Mouse (Mus musculus) olfactory bulb, adult 2 months (tissue): ENCODE results near the gene Cd300e. TPM values are rescaled to one million over a fixed set of nuclear protein-coding genes. Genes with fewer than 3 reads are reported as not detected.

Experiments used
- H3K27ac ChIP-seq: fragments of 200-500 bp; 2 replicates; pipeline ENCODE4 v1.5.1; 2012; ENCODE audit warnings: low read depth, low read length; ENCODE audit not compliant: insufficient read depth
- H3K4me1 ChIP-seq: fragments of 200-500 bp; 2 replicates; pipeline ENCODE4 v1.6.1; 2012; ENCODE audit warnings: low read length; ENCODE audit not compliant: control insufficient read depth, insufficient read depth
- H3K4me3 ChIP-seq: fragments of 200-500 bp; 2 replicates; pipeline ENCODE4 v1.5.1; 2012; ENCODE audit warnings: mild to moderate bottlenecking, low read depth, low read length, moderate library complexity; ENCODE audit not compliant: insufficient read depth
- CTCF ChIP-seq: fragments of 200-500 bp; IDR thresholded peaks from 2 replicates; pipeline ENCODE4 v1.5.1; 2012; ENCODE audit warnings: low read depth, mild to moderate bottlenecking, low read length, moderate library complexity; ENCODE audit not compliant: insufficient read depth
- POLR2A ChIP-seq: fragments of 200-500 bp; IDR thresholded peaks from 2 replicates; pipeline ENCODE4 v1.6.1; 2012; ENCODE audit warnings: mild to moderate bottlenecking, low read depth, low read length, moderate library complexity; ENCODE audit not compliant: insufficient read depth
- WGBS: fragments of 180-500 bp; shearing (Covaris S2); methylation state at CpG from one replicate; pipeline ENCODE4 v1.1.7; 2018; 5-methylcytosine and 5-hydroxymethylcytosine counted together
- polyA plus RNA-seq: library from polyadenylated mRNA; stranded (reverse); fragments of >200 nt; gene quantifications from 2 replicates; pipeline ENCODE4 v1.2.4, GENCODE M21; 2012; ENCODE audit warnings: low replicate concordance; ENCODE audit not compliant: missing spikeins, insufficient read depth, insufficient read length

The Cd300e gene
- polyA plus RNA-seq, 1 experiment: not detected

- WGBS: 79% methylated on average over 7 of the region's 7 CpGs
- no peak overlapping the region for H3K4me3 ChIP-seq
- no peak for TF ChIP-seq CTCF
- no peak for TF ChIP-seq POLR2A
- H3K4me1 ChIP-seq: peaks cover under 1% of the 10 kb centered on the region
- no peak overlapping the region for H3K27ac ChIP-seq
These were observed 24.2 kb upstream of the Cd300e start for GRCm38 (mm10) chr11:115086213-115086612.

GRCm38 (mm10) chr11:115085064-115085463, 23.1 kb upstream of the Cd300e start:
- TF ChIP-seq POLR2A (no peak), CTCF (no peak)
- Histone ChIP-seq H3K4me1 (no peaks in the 10 kb centered on the region), H3K27ac (no peak overlapping the region), H3K4me3 (no peak overlapping the region)
- WGBS: 52% methylated on average over 8 of the region's 8 CpGs

GRCm38 (mm10) chr11:115084595-115084994, 22.6 kb upstream of the Cd300e start:
- 40% methylated on average over 12 of the region's 12 CpGs for WGBS

GRCm38 (mm10) chr11:115083376-115084139, 21.6 kb upstream of the Cd300e start:
- WGBS: 31% methylated on average over 18 of the region's 18 CpGs
- H3K4me1 ChIP-seq: no peaks in the 10 kb centered on the region
- no peak overlapping the region for H3K4me3 ChIP-seq
- no peak overlapping the region for H3K27ac ChIP-seq
- TF ChIP-seq CTCF: peak; percentile 48; the same call in 1 of the 2 replicates
- TF ChIP-seq POLR2A: no peak

More at GRCm38 (mm10) chr11:115084595-115084994, 22.6 kb upstream of the Cd300e start:
- no peaks in the 10 kb centered on the region for H3K4me1 ChIP-seq
- no peak overlapping the region for H3K27ac ChIP-seq
- TF ChIP-seq POLR2A (no peak), CTCF (no peak)
- no peak overlapping the region for H3K4me3 ChIP-seq

- no peak overlapping the region for H3K4me3 ChIP-seq
- H3K27ac ChIP-seq: no peak overlapping the region
- no peaks in the 10 kb centered on the region for H3K4me1 ChIP-seq
- WGBS: 73% methylated on average over 6 of the region's 6 CpGs
- TF ChIP-seq POLR2A (no peak), CTCF (no peak)
These were observed 20.2 kb upstream of the Cd300e start for GRCm38 (mm10) chr11:115082196-115082595.

- 71% methylated on average over 3 of the region's 3 CpGs for WGBS
- Histone ChIP-seq H3K27ac (no peak overlapping the region), H3K4me1 (no peaks in the 10 kb centered on the region), H3K4me3 (no peak overlapping the region)
- TF ChIP-seq POLR2A: no peak
These were observed 19.4 kb upstream of the Cd300e start for GRCm38 (mm10) chr11:115081373-115081772.

GRCm38 (mm10) chr11:115080886-115081285, 18.9 kb upstream of the Cd300e start:
- 25% methylated on average over 13 of the region's 13 CpGs for WGBS
- H3K4me1 ChIP-seq: no peaks in the 10 kb centered on the region
- H3K27ac ChIP-seq: no peak overlapping the region
- no peak for TF ChIP-seq POLR2A
- peak; percentile 7; the same call in 1 of the 2 replicates for TF ChIP-seq CTCF
- no peak overlapping the region for H3K4me3 ChIP-seq

- no peak for TF ChIP-seq CTCF
- no peak for TF ChIP-seq POLR2A
- no peak overlapping the region for H3K27ac ChIP-seq
- 85% methylated on average over 5 of the region's 5 CpGs for WGBS
These were observed 16.7 kb upstream of the Cd300e start for GRCm38 (mm10) chr11:115078680-115079079.

GRCm38 (mm10) chr11:115077436-115077835, 15.5 kb upstream of the Cd300e start:
- Histone ChIP-seq H3K4me3 (no peak overlapping the region), H3K4me1 (peaks cover 8% of the 10 kb centered on the region; the same call in 1 of the 2 replicates), H3K27ac (no peak overlapping the region)
- TF ChIP-seq CTCF (no peak), POLR2A (no peak)
- 97% methylated on average over 1 of the region's 1 CpGs for WGBS

More at GRCm38 (mm10) chr11:115078680-115079079, 16.7 kb upstream of the Cd300e start:
- H3K4me1 ChIP-seq: no peaks in the 10 kb centered on the region
- no peak overlapping the region for H3K4me3 ChIP-seq

- H3K4me1 ChIP-seq: peaks cover 10% of the 10 kb centered on the region; the same call in 1 of the 2 replicates
- no peak overlapping the region for H3K4me3 ChIP-seq
- 90% methylated on average over 5 of the region's 5 CpGs for WGBS
- TF ChIP-seq POLR2A: no peak
- TF ChIP-seq CTCF: no peak
- H3K27ac ChIP-seq: no peak overlapping the region
These were observed 13.9 kb upstream of the Cd300e start for GRCm38 (mm10) chr11:115075859-115076258.
